Mouse (Mus musculus) CH12.LX (cell line): ENCODE data around the gene Narfl.

Source experiments
- POLR2A ChIP-seq: IDR thresholded peaks from 2 replicates; pipeline ENCODE4 v1.6.1; 2011; ENCODE audit warnings: low read depth, mild to moderate bottlenecking, improper control_type of control experiment, low read length
- USF2 ChIP-seq: conservative IDR thresholded peaks from 2 replicates; pipeline ENCODE4 v1.6.1; 2011; ENCODE audit warnings: low read depth, low read length, improper control_type of control experiment

DNA sequence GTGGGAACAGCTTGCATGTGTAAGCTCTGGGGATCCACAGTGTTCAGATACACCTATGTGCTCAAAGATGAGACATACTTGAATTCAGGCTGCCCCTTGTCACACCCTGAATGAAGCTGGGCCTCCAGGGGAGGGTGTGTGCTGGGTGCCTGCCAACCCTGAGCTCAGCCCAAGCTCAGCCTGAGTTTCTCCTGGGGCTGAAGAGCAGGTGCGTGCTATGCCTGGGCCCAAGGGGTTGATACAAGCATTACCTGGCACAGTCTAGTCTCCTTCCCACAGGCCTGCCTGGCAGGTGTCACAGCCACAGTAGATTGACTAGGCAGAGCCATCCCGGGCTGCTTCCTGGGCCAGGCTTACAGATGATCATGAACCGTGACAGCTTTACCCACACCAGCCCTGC lies 37.8 kb upstream of the Narfl start, which contains the start of gene Mslnl:
- TF ChIP-seq POLR2A (no peak), USF2 (no peak)
